Mouse (Mus musculus): Measurements from ENCODE around the gene Hist1h2ak. TPM values are rescaled to one million over a fixed set of nuclear protein-coding genes. Genes with fewer than 3 reads are reported as not detected.
"Not testable (repeated sequence)": the region's sequence is repeated elsewhere in the genome, so short reads cannot be mapped to it uniquely, and the experiment has no call there.

Hist1h2ak gene
- total RNA-seq, 2 experiments from 2014 or later = 9.0 to 9.3 TPM

- DNase-seq = peak; percentile 42 to 64
- intact Hi-C loops (cut with DNase I) = loop anchor here (10.0 kb wide), 5 partner anchors 55 to 1905 kb away; partner anchors contain the start of genes Hist1h2ac, Hist1h2ai, Hist1h2ap and Hist1h2bc
Observed at GRCm38 (mm10) chr13:21779767-21780731, 26.4 kb upstream of the Hist1h2ak start, which contains the start of gene Hist1h1b. Hist1h1b (minus strand) TSS chr13:21780625.

DNA sequence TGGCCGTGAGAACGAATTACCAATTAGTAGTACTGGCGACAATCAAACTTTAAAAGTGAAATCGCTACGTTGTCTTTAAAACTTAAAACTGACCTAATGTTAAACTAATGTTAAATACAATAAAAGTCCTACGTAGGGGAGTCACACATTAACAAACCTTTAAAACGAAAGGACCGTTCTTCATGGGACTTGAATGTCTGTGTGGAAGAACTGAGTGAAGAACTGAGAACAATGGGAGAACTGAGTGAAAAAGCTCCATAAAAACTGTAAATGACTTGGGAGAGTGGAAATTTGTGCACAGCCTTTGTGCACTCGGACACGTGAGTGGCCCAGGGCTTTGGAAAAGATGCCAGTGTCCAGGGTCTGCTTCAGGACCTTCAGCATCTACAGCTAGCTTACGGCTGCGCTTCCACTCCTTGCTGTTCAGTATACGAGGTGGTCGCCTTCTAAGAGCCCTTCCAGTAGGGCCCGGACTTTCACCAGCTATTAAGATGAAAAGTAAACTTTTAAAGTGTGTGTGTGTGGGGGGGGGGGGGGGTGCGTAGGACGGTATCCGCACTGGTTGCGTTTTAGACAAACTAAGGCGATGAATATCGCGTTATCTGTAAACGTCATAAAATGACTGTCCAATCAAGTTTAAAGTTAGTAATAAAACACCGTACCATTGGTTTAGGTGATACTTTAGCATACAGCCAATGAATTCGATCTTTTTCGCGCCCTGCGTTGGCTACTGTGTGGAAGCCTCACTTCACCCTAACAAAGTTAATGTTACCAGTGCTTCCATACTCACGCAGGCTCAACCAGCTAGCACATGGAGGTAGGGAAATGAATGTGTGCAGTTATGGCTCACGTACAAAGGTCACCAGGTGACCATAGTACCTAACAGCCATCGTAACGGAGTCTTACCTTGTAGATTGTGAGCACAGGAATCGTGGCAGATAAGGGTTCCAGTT is 25.5 kb upstream of the Hist1h2ak start:
- intact Hi-C loops (cut with DNase I) = no loop called here
- peak; percentile 58 to 65 for DNase-seq

DNA sequence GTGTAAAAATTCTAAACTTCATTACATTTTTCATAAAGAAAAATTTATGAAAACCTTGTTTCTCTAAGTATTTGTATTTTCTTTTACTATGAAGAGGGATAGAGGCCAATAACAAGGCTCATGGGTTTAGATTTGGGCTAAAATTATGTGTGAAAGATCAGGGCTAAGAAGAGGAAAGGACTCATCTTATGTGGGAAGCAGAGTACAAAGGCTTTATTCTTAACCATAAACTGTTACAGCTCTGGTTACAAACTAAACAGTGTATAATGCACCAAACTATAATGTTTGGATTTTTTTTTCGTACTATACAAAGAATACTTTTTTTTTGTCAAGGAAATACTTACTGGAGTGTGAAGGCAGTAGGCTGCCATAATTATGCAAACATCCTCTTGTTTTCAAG is 2.1 kb upstream of the Hist1h2ak start:
- DNase-seq = no peak
- intact Hi-C loops (cut with DNase I) = no loop called here

GRCm38 (mm10) chr13:21754294-21755001 is 821 bp upstream of the Hist1h2ak start:
- DNase-seq = peak in 1 of 2 experiments; percentile 6
- intact Hi-C loops (cut with DNase I) = not testable (repeated sequence)

DNA sequence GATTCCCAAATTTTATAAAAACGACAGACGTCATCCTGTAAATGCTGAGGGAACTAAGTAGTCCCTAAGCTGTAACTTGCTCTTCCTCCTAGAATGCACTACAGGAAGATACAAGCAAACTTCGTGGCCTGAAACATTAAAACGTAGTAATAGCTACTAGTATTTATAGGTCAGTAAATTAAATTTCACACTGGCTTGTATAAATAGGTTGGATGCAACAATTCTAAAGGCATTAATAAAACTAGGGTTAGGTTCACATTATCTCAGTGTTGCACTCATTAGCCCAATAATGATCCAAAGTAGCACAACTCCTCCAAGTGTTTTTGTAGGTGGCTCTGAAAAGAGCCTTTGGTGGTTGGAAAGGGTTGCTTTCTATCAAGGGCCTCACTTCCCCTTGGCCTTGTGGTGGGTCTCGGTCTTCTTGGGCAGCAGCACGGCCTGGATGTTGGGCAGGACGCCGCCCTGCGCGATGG is 540 bp downstream of the Hist1h2ak start:
- intact Hi-C loops (cut with DNase I) = no loop called here
- no peak for DNase-seq

DNA sequence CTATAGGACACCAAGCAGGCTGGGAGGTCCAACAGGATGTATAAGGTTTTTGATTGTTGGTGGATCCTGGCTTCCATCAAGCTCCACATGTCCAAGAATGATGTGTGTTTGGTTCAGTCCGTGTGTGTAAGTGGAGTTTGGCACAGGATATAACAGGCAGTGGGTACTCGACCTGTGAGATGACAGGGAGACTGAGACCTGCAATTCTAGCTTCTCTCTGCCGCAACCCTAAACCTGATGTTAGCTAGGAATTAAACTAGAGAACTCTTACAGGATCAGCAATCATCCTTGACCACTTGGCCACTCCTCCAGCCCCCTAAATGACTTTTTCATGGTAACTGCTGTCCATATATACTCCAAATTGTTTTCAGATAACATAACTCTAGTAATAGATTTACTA is 1.3 kb downstream of the Hist1h2ak start:
- intact Hi-C loops (cut with DNase I) = no loop called here
- DNase-seq = no peak

DNA sequence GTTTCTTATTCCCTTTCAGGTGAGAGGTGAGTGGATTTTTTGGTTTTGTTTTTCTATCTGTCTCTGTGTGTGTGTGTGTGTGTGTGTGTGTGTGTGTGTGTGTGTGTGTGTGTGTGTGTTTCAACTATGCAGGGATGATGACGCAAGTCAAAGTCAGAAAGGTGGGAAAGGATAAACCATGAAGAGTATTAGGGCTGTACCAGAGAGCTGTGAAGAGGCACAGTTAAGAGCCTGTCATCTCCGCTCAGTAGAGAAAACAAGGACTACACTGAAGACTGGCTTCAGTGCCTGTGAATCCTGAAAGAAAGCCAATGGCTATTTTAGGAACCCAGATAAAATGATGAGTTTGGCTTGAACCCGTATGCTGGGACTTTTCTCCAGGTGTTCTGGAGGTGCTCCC is 1.8 kb downstream of the Hist1h2ak start:
- intact Hi-C loops (cut with DNase I) = no loop called here
- no peak for DNase-seq

DNA sequence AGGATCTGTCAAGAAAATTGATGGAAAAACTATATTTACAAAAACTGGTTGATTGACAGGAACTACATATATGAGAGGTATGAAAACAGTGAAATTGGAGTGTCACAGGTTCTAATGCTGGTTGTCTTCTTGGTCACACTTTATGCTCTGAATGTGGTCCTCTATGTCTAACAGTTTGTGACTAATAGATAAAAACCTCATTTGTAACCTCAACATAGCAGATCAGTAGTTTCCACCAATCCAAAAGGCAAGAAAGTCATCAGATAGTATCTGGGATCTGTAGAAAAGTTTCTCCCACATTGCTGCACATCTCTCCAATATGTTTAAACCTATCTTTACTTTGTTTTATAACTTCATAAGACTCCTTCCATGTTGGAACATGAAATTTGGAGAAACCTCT is 2.2 kb downstream of the Hist1h2ak start:
- no peak for DNase-seq
- intact Hi-C loops (cut with DNase I) = no loop called here

GRCm38 (mm10) chr13:21750159-21751017 is 3.2 kb downstream of the Hist1h2ak start, which contains the start of gene Hist1h4k:
Hist1h4k (minus strand) TSS chr13:21750505.
- peak; percentile 87 for DNase-seq
- intact Hi-C loops (cut with DNase I) = loop anchor here (1.0 kb wide), 1 partner anchor 16 kb away; no protein-coding TSS in a partner anchor

DNA sequence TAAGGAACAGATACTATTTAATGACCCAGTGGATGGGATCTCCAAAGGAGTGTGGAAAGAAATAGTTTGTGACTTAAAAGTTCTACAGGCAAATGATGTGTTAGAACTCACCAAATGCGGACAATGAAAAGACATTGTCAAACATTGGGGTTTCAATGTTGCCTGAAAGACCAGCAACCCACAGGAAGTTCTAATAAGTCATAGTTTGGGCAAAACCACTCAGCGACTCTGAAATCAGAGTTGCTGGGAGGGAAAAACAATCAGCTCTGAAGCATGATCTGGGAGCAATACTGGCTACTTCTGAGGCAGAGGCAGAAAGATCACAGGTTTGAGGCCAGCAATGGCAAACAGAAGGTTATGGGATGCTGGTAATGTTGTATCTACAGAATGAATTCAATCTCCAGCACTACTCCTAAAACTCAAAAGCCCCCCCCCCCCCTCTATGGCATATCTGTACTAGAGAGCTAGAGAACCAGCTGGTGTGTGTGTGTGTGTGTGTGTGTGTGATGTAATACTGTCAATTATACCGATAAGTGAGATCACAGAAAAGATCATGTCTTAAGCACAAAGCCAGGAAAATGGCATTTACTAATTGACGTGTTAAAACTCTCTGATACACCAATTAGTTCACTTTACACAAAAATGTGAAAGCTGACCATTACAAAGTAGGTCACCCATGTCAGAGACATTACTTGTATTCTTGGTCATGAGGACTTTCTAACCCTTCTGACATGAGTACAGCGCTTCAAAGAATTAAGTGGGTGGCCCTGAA is 4.1 kb downstream of the Hist1h2ak start:
- intact Hi-C loops (cut with DNase I) = loop anchor here (1.0 to 5.0 kb wide), 2 partner anchors 15 to 37 kb away; no protein-coding TSS in a partner anchor
- no peak for DNase-seq

DNA sequence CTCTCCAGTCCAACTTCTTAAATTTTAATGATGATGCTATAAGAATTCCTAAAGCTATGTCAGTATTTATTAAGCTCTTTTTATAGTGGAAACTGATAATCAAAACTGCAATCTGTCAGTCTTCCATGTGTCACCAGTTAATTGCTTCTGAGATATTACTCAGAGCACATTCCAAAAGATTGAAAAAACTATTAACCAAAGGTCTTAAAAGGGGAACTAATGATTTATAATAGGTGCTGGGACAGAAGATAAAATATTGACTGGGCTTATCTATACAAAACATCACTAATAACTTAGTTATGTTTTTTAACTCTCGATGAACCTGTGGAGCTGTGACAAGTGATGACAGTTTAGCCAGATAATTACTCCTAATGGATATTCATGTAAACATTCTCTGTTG is 8.6 kb downstream of the Hist1h2ak start:
- intact Hi-C loops (cut with DNase I) = loop anchor here (5.0 kb wide), 1 partner anchor 33 kb away; no protein-coding TSS in a partner anchor
- DNase-seq = no peak

DNA sequence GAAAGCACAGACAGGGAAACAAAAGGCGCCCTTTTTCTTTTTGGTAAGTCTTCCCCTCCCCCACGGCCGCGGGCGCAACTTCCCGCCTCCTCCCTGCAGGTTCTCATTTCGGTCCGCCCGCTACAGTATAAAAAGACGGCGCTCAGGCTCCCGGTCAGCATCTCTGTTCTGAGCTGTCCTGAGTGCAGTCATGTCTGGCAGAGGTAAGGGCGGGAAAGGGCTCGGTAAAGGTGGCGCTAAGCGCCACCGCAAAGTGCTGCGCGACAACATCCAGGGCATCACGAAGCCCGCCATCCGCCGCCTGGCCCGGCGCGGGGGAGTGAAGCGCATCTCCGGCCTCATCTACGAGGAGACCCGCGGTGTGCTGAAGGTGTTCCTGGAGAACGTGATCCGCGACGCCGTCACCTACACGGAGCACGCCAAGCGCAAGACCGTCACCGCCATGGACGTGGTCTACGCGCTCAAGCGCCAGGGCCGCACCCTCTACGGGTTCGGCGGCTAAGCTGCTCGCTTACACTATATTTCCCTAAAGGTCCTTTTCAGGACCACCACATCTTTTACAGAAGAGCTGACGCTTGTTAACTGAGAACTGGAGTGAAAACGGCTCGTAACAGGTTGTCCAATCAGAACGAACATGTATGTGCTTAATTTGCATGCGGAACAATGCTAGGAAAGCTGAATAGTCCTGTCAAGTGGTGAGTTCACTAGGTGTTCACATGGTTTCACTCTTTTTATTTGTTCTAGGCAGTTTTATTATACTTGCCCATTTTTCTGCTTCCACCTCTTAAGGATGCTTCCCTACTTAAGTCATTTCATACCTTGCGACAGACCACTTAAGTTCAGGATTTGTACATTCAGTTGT is 18.5 kb downstream of the Hist1h2ak start, which contains the start of gene Hist1h4j:
Hist1h4j (plus strand) TSS at position 159 of the 862 bp plus-strand sequence.
- intact Hi-C loops (cut with DNase I) = loop anchor here (1.0 kb wide), 2 partner anchors 15 to 21 kb away; partner anchors contain the start of gene Hist1h4k
- DNase-seq = peak; percentile 22 to 66

GRCm38 (mm10) chr13:21734010-21734905 is 19.4 kb downstream of the Hist1h2ak start:
- intact Hi-C loops (cut with DNase I) = loop anchor here (1.0 kb wide), 2 partner anchors 16 to 20 kb away; partner anchors contain the start of gene Hist1h4k
- DNase-seq = peak; percentile 71 to 77

DNA sequence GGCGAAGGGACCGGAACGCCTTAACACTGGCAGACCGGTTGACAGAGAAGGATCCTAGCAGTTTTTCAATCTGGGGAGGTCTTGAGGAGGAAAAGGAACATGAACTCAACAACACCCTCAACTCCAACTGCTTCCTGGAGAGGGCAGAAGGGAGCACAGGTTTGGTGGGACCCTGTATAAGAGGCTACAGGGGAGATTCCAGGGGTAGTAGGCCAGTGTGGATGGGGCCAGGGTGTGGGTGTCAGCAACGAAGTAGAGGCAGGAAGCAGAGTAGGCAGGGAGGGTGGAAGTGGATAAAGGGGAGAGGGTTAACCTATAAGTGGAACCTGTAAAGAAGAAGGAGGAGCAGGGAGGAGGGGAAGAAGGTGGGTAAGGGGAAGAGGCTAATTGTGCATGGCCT is 20.2 kb downstream of the Hist1h2ak start:
- DNase-seq = no peak
- intact Hi-C loops (cut with DNase I) = no loop called here

DNA sequence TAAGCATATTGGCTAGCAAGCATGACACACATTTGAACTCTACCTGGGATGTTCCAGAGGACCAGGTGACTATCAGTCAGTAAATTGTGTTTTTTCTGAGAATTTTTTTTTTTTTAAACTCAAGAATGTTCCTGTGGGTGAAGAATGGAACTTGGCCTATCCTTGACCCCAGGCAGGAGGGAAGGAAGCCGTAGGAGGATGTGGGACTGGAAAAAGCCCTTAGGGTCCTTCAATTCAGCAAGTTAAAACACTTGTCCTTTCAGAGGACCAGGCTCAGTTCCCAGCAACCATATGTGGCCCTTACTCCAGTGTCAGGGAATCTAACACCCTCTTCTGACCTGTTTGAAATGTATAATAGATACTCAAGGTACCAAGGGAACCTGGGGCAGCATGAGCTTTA is 24.1 kb downstream of the Hist1h2ak start:
- DNase-seq = no peak
- intact Hi-C loops (cut with DNase I) = no loop called here

Measured in heart, postnatal 36 days (tissue).